17 mouse cellular contexts compared by ENCODE assay signal in the genomic region with DNA sequence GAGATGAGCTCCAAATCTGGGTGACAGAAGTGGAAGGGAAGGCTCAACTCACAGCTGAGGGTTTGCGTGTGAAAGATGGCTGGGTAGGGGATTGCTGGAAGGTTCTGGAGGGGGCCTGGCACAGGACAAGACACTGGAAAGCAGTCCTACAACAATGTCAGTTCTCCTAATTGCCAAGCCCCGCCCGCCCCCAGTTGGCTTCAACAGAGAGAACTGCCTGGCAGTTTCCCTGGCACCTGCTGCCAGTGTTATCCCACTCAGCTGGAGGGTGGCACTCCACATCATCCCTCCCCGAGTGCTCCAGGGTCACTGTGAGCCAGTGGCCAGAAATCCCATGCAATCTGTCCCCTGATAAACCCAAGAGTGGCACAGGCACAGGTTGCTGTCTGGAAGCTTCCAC. TPM values are rescaled to one million over a fixed set of nuclear protein-coding genes. Genes with fewer than 3 reads are reported as not detected.
"Had no signal": no experiment of that assay in that cellular context is flagged by ENCODE, and none has a peak within 500 bp of the region (broad histone marks: within the 10 kb centered on the region; RNA-seq: fewer than 3 reads in every experiment).

No protein-coding gene starts in this region.

- H3K4me3 ChIP-seq: layer of hippocampus, adult 2 months; limb, embryonic 13.5 days; midbrain, embryonic 10.5 days; neural tube, embryonic 13.5 days had no signal

- H3K27ac ChIP-seq: kidney, postnatal 0 days; layer of hippocampus, adult 2 months; limb, embryonic 13.5 days; liver, embryonic 14.5 days; midbrain, embryonic 10.5 days; neural tube, embryonic 13.5 days had no signal

- DNase-seq: kidney, adult 9 months; kidney, postnatal 36 days; lung, adult 18-20 months; lung, postnatal 36 days; midbrain, embryonic 14.5 days; retina, postnatal 1 day; right cerebral cortex, postnatal 4 days; spleen, adult 18-20 months; thymus, adult 18-20 months; thymus, postnatal 14 days had no signal

RNA-seq across cellular contexts. Expression of a gene that starts 23.9 kb away (rescaled TPM):
- total RNA-seq: liver, adult 2 months had no signal
